Mouse (Mus musculus): ENCODE measurements around the gene Mtrex. TPM values are rescaled to one million over a fixed set of nuclear protein-coding genes. Genes with fewer than 3 reads are reported as not detected.

The Mtrex gene
- total and polyA plus RNA-seq, 2 experiments from 2014 or later = 14.3 to 22.3 TPM

DNA sequence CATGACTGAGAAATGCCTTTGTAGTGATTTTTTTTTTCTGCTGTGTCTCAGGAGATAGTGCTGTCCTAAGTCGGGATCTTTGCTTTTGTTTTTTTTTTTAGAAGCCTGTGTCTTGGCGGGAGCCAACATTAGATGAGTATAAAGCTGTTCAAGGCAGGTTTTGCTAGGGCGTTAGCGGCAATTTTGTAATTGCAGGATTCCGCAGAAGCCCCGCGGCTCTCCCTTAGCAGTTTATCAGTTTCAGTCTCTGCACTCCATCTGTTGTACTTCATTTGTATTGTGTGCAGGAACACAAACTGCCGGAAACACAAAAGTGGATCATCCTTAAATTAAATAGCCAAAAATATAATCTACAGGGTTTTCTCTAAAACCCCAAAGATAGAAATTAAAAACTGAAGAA, 26.9 kb upstream of the Mtrex start:
- no peak overlapping the region for H3K9ac ChIP-seq (replicated peaks; ENCODE audit: low read depth, low read length)
- no peak for DNase-seq (ENCODE audit: low spot score)
- H3K27ac ChIP-seq (ENCODE audit: low read depth) = no peak overlapping the region
- no peak for ATAC-seq (ENCODE audit: insufficient read depth, low read depth)
- H3K4me3 ChIP-seq (ENCODE audit: low read depth, low read length) = no peak overlapping the region
- peaks cover 82% of the 10 kb centered on the region for H3K36me3 ChIP-seq (replicated peaks; ENCODE audit: control insufficient read depth, insufficient read depth, low read length)
- no peaks in the 10 kb centered on the region for H3K27me3 ChIP-seq (ENCODE audit: control insufficient read depth, insufficient read depth, low read length)
- no peak overlapping the region for H3K4me2 ChIP-seq (ENCODE audit: low read depth, low read length)
- H3K9me3 ChIP-seq (replicated peaks; ENCODE audit: control insufficient read depth, low read length) = no peaks in the 10 kb centered on the region
- 86% methylated on average over 8 of the region's 8 CpGs for WGBS
- no peak for TF ChIP-seq CTCF (IDR thresholded peaks at IDR 0.05; ENCODE audit: low read depth)
- no peak for TF ChIP-seq EP300 (IDR thresholded peaks at IDR 0.05; ENCODE audit: low read depth)
- no peaks in the 10 kb centered on the region for H3K4me1 ChIP-seq (ENCODE audit: control insufficient read depth, insufficient read depth)

DNA sequence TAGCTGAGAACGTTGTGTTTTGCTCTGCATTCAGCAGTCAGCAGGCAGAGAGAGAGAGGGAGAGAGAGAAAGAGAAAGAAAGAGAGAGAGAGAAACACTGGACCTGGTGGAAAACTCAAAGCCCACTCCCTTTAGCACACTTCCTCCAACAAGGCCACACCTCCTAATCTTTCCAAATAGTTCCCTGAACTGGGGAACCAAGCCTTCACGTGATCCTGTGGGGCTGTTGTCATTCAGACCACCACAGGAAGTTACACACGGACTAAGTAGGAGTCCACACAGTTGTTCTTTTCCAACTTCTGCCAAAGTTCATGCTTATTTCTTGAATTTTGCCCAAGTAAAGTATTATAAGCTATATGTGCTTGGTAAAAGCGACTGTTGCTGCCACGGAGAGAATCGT, 18.7 kb upstream of the Mtrex start:
- peaks cover 72% of the 10 kb centered on the region for H3K36me3 ChIP-seq (replicated peaks; ENCODE audit: control insufficient read depth, insufficient read depth, low read length)
- WGBS = 83% methylated on average over 6 of the region's 6 CpGs
- H3K4me2 ChIP-seq (ENCODE audit: low read depth, low read length) = no peak overlapping the region
- no peaks in the 10 kb centered on the region for H3K9me3 ChIP-seq (replicated peaks; ENCODE audit: control insufficient read depth, low read length)
- no peaks in the 10 kb centered on the region for H3K4me1 ChIP-seq (ENCODE audit: control insufficient read depth, insufficient read depth)
- ATAC-seq (ENCODE audit: insufficient read depth, low read depth) (no peak), DNase-seq (ENCODE audit: low spot score) (no peak)
- H3K9ac ChIP-seq (replicated peaks; ENCODE audit: low read depth, low read length) = no peak overlapping the region
- H3K27me3 ChIP-seq (ENCODE audit: control insufficient read depth, insufficient read depth, low read length) = no peaks in the 10 kb centered on the region
- H3K4me3 ChIP-seq (ENCODE audit: low read depth, low read length) = no peak overlapping the region
- no peak for TF ChIP-seq CTCF (IDR thresholded peaks at IDR 0.05; ENCODE audit: low read depth)
- no peak overlapping the region for H3K27ac ChIP-seq (ENCODE audit: low read depth)

DNA sequence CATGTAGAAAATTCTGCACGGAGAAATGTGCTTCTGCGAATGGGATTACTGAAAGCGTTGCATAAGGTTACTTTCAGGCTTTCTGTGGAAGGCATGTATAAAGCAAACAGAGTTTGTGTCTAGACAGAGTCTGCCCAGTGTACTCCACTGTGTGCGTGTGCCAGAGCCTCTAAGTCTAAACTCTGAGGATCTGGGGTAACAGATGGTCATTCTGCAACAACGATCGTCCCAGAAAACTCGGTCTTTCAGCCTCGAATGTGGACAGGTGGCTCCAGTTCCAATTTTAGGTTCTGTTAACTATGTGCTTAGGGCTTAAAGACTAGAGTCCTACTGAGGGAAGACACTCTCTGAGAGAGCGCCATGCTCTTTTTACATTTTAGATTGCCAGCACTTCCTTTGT, 18.1 kb upstream of the Mtrex start:
- no peak for DNase-seq (ENCODE audit: low spot score)
- Histone ChIP-seq H3K4me3 (ENCODE audit: low read depth, low read length) (no peak overlapping the region), H3K27ac (ENCODE audit: low read depth) (no peak overlapping the region), H3K4me1 (ENCODE audit: control insufficient read depth, insufficient read depth) (no peaks in the 10 kb centered on the region), H3K27me3 (ENCODE audit: control insufficient read depth, insufficient read depth, low read length) (no peaks in the 10 kb centered on the region), H3K9ac (replicated peaks; ENCODE audit: low read depth, low read length) (no peak overlapping the region), H3K36me3 (replicated peaks; ENCODE audit: control insufficient read depth, insufficient read depth, low read length) (peaks cover 67% of the 10 kb centered on the region), H3K9me3 (replicated peaks; ENCODE audit: control insufficient read depth, low read length) (no peaks in the 10 kb centered on the region), H3K4me2 (ENCODE audit: low read depth, low read length) (no peak overlapping the region)
- no peak for ATAC-seq (ENCODE audit: insufficient read depth, low read depth)
- TF ChIP-seq CTCF (IDR thresholded peaks at IDR 0.05; ENCODE audit: low read depth) (no peak), EP300 (IDR thresholded peaks at IDR 0.05; ENCODE audit: low read depth) (no peak)
- WGBS = 93% methylated on average over 9 of the region's 9 CpGs

DNA sequence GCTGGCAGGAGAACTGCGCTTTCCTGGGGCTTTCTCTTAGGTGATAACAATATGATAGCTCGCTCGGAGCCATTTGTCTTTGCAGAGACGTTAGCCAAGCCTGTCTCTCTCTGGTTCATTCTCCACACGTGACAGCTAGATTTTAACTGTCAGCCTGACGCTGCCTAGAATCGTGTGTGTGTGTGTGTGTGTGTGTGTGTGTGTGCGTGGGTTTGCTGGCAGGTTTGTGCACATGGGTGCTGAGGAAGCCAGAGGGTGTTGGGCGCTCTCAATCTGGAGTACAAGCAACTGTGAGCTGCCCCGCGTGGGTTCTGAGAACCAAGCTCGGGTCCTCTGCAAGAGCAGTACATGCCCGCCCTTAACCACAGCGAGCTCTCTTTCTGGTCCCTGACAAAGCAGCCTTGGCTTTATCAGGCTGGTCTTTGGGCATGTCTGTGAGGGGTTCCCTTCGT, 14.7 kb upstream of the Mtrex start:
- ATAC-seq (ENCODE audit: insufficient read depth, low read depth) (no peak), DNase-seq (ENCODE audit: low spot score) (no peak)
- WGBS = 43% methylated on average over 15 of the region's 15 CpGs
- no peaks in the 10 kb centered on the region for H3K4me1 ChIP-seq (ENCODE audit: control insufficient read depth, insufficient read depth)
- H3K36me3 ChIP-seq (replicated peaks; ENCODE audit: control insufficient read depth, insufficient read depth, low read length) = peaks cover 53% of the 10 kb centered on the region
- H3K27me3 ChIP-seq (ENCODE audit: control insufficient read depth, insufficient read depth, low read length) = no peaks in the 10 kb centered on the region
- no peak overlapping the region for H3K4me3 ChIP-seq (ENCODE audit: low read depth, low read length)
- H3K9ac ChIP-seq (replicated peaks; ENCODE audit: low read depth, low read length) = no peak overlapping the region
- no peaks in the 10 kb centered on the region for H3K9me3 ChIP-seq (replicated peaks; ENCODE audit: control insufficient read depth, low read length)
- H3K4me2 ChIP-seq (ENCODE audit: low read depth, low read length) = no peak overlapping the region
- no peak for TF ChIP-seq CTCF (IDR thresholded peaks at IDR 0.05; ENCODE audit: low read depth)
- TF ChIP-seq EP300 (IDR thresholded peaks at IDR 0.05; ENCODE audit: low read depth) = no peak
- no peak overlapping the region for H3K27ac ChIP-seq (ENCODE audit: low read depth)

DNA sequence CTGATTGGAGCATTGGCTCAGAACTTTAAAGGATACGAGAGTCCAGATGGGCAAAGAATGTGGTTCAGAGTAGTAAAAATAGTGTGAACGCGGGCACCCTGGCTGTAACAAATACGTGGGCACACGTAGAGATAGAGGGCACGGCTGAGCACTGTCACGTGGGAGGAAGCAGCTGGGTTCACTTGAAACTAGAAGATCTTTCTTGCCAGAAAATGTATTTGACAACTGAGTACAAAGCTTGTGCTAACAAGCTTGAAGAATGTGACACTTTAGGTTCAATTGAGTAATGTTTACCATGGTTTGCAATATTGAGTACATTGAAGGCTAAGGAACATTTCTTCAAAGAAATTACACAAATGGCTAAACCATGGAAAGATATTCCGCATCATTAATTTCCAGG, 10.9 kb upstream of the Mtrex start:
- Histone ChIP-seq H3K4me2 (ENCODE audit: low read depth, low read length) (no peak overlapping the region), H3K9ac (replicated peaks; ENCODE audit: low read depth, low read length) (no peak overlapping the region), H3K27ac (ENCODE audit: low read depth) (no peak overlapping the region), H3K36me3 (replicated peaks; ENCODE audit: control insufficient read depth, insufficient read depth, low read length) (peaks cover 45% of the 10 kb centered on the region), H3K9me3 (replicated peaks; ENCODE audit: control insufficient read depth, low read length) (no peaks in the 10 kb centered on the region), H3K4me1 (ENCODE audit: control insufficient read depth, insufficient read depth) (no peaks in the 10 kb centered on the region), H3K27me3 (ENCODE audit: control insufficient read depth, insufficient read depth, low read length) (no peaks in the 10 kb centered on the region), H3K4me3 (ENCODE audit: low read depth, low read length) (no peak overlapping the region)
- 84% methylated on average over 8 of the region's 8 CpGs for WGBS
- no peak for ATAC-seq (ENCODE audit: insufficient read depth, low read depth)
- no peak for DNase-seq (ENCODE audit: low spot score)
- TF ChIP-seq EP300 (IDR thresholded peaks at IDR 0.05; ENCODE audit: low read depth) (no peak), CTCF (IDR thresholded peaks at IDR 0.05; ENCODE audit: low read depth) (no peak)

DNA sequence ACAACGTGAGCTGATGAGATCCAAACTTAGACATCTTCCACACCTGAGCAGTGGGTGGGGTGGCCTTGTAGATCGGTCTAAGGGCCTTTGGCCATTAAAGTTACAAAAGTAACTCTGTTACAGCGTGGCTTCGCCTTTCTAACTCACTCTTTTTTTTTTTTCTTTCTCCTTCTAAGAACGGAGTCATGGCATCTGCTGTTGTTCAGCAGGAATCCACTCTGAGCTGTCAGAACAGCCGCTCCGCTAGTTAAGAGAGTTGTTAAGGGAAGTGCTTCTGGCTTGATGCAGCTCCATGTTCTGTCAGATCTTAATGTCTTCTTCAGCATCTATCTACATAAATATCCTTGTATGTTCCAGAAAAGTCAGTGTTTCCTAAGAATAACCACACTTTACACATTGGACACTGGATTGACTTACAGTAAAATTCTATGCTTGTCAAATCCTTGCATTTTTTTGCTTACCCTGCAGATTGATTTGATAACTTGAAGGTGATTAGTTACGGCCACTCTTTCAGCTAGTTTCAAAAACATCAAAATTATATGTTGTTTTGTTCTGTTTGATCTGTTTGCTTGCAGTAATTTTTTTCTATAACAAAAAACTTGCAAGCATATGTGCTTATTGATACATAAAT, 955 bp upstream of the Mtrex start:
- DNase-seq (ENCODE audit: low spot score) = no peak
- H3K4me3 ChIP-seq (ENCODE audit: low read depth, low read length) = peak overlapping the region; percentile 96
- TF ChIP-seq CTCF (IDR thresholded peaks at IDR 0.05; ENCODE audit: low read depth) (no peak), EP300 (IDR thresholded peaks at IDR 0.05; ENCODE audit: low read depth) (no peak)
- H3K9ac ChIP-seq (replicated peaks; ENCODE audit: low read depth, low read length) = peak overlapping the region; percentile 71
- H3K27me3 ChIP-seq (ENCODE audit: control insufficient read depth, insufficient read depth, low read length) = no peaks in the 10 kb centered on the region
- peak overlapping the region; percentile 82 for H3K27ac ChIP-seq (ENCODE audit: low read depth)
- H3K4me2 ChIP-seq (ENCODE audit: low read depth, low read length) = peak overlapping the region; percentile 90
- peaks cover 16% of the 10 kb centered on the region; the same call in 1 of the 2 replicates for H3K4me1 ChIP-seq (ENCODE audit: control insufficient read depth, insufficient read depth)
- H3K9me3 ChIP-seq (replicated peaks; ENCODE audit: control insufficient read depth, low read length) = no peaks in the 10 kb centered on the region
- peaks cover 27% of the 10 kb centered on the region for H3K36me3 ChIP-seq (replicated peaks; ENCODE audit: control insufficient read depth, insufficient read depth, low read length)
- WGBS = 3% methylated on average over 8 of the region's 8 CpGs
- ATAC-seq (ENCODE audit: insufficient read depth, low read depth) = no peak
